Mouse (Mus musculus) C2C12 (cell line): ENCODE measurements at regions not wholly inside any gene's neighbourhood (a gene's known extent, or its start where the extent isn't known, plus 50 kb on each side); places are given as distances from the start of the nearest gene placed in this dataset.
"Not testable (repeated sequence)": the region's sequence is repeated elsewhere in the genome, so short reads cannot be mapped to it uniquely, and the experiment has no call there.

Experiments
- H3K27me3 ChIP-seq: one replicate; pipeline ENCODE4 v1.6.1; 2011; ENCODE audit not compliant: control insufficient read depth, insufficient read depth, insufficient read length
- H3K36me3 ChIP-seq: one replicate; pipeline ENCODE4 v1.6.1; 2011; ENCODE audit not compliant: control insufficient read depth, insufficient read depth
- H3K4me3 ChIP-seq: one replicate; pipeline ENCODE4 v1.5.1; 2011; ENCODE audit warnings: mild to moderate bottlenecking, control low read depth; ENCODE audit not compliant: poor library complexity, insufficient read depth, severe bottlenecking
- H3K79me2 ChIP-seq: one replicate; pipeline ENCODE4 v1.6.1; 2011; ENCODE audit not compliant: control insufficient read depth, insufficient read depth
- H3K79me3 ChIP-seq: one replicate; pipeline ENCODE4 v1.6.1; 2011; ENCODE audit warnings: low read depth, control low read depth
- H3ac ChIP-seq: one replicate; pipeline ENCODE3; 2011; ENCODE audit warnings: low read depth; ENCODE audit not compliant: control insufficient read depth, insufficient read length
- CEBPB ChIP-seq: IDR thresholded peaks from one replicate; pipeline ENCODE4 v1.6.1; 2011; ENCODE audit warnings: low read depth, mild to moderate bottlenecking, control low read depth, moderate library complexity
- CTCF ChIP-seq: IDR thresholded peaks from one replicate; pipeline ENCODE4 v1.5.1; 2011; ENCODE audit not compliant: control insufficient read depth, insufficient read depth, insufficient read length
- FOSL1 ChIP-seq: IDR thresholded peaks from one replicate; pipeline ENCODE4 v1.8.0; 2011; ENCODE audit warnings: mild to moderate bottlenecking, low read length; ENCODE audit not compliant: poor library complexity, insufficient read depth, severe bottlenecking
- MAX ChIP-seq: IDR thresholded peaks from one replicate; pipeline ENCODE4 v1.6.1; 2011; ENCODE audit warnings: mild to moderate bottlenecking, control low read depth
- MYOD1 ChIP-seq: IDR thresholded peaks from one replicate; pipeline ENCODE4 v1.6.1; 2011; ENCODE audit warnings: low read depth; ENCODE audit not compliant: control insufficient read depth, insufficient read length
- MYOG ChIP-seq: IDR thresholded peaks from one replicate; pipeline ENCODE4 v1.6.1; 2011; ENCODE audit not compliant: control insufficient read depth, insufficient read length; ENCODE audit errors: extremely low read depth
- USF1 ChIP-seq: IDR thresholded peaks from one replicate; pipeline ENCODE4 v1.6.1; 2011; ENCODE audit warnings: low read depth, mild to moderate bottlenecking, control low read depth, moderate library complexity

GRCm38 (mm10) chr10:96230391-96230790 lies 94.0 kb downstream of the Gm5426 start:
- TF ChIP-seq CEBPB = peak; percentile 80
- TF ChIP-seq CTCF = no peak
- Histone ChIP-seq H3K36me3 (no peaks in the 10 kb centered on the region), H3ac (no peak overlapping the region), H3K79me3 (no peaks in the 10 kb centered on the region), H3K79me2 (no peaks in the 10 kb centered on the region), H3K27me3 (no peaks in the 10 kb centered on the region), H3K4me3 (no peak overlapping the region)

DNA sequence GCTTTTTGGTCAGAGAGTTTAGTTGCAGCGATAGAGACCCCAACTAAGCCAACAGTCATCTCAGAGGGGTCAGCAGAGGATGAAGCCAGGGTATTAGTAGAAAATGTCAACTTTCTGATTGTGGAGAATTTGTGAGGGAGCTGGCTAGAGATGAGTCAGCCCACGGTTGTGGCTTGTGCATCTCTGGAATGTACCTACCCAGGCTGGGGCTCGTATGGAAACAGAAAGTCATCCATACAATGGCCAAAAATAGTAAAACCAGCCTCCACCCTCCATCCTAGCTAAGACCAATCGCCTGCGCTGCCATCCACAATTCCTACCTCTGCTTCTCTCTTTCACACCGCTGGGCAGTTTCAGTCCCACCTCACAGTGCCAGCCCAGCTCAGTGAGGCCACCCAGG lies 94.9 kb downstream of the Gm5426 start:
- Histone ChIP-seq H3K79me2 (no peaks in the 10 kb centered on the region), H3ac (no peak overlapping the region), H3K79me3 (no peaks in the 10 kb centered on the region), H3K4me3 (no peak overlapping the region), H3K36me3 (no peaks in the 10 kb centered on the region), H3K27me3 (no peaks in the 10 kb centered on the region)
- TF ChIP-seq USF1 (no peak), FOSL1 (peak; percentile 48)

DNA sequence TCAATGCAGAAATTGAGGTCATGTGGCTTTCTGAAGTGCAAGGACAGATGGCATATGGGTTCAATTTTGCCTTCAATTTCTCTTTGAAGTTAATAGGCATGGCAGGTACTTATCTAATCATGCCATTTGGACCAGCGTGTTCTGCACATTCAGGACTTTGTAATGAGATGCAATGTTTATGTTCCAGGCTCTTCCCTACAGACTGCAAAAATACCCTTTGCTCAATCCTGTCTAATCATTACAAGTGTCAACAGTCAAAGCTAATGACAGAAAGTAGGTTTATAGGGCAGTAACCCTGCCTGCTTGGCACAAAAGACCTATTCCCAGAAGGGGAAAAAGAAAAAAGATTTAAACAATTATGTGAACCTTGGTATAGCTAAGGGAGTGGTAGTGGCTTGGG lies 96.5 kb downstream of the Gm5426 start:
- TF ChIP-seq MAX = no peak
- no peak for TF ChIP-seq MYOD1
- TF ChIP-seq USF1 = no peak
- no peak for TF ChIP-seq MYOG
- no peak for TF ChIP-seq FOSL1
- no peak for TF ChIP-seq CTCF
- TF ChIP-seq CEBPB = no peak
- Histone ChIP-seq H3K36me3 (no peaks in the 10 kb centered on the region), H3ac (no peak overlapping the region), H3K4me3 (no peak overlapping the region), H3K27me3 (no peaks in the 10 kb centered on the region), H3K79me3 (no peaks in the 10 kb centered on the region), H3K79me2 (no peaks in the 10 kb centered on the region)

DNA sequence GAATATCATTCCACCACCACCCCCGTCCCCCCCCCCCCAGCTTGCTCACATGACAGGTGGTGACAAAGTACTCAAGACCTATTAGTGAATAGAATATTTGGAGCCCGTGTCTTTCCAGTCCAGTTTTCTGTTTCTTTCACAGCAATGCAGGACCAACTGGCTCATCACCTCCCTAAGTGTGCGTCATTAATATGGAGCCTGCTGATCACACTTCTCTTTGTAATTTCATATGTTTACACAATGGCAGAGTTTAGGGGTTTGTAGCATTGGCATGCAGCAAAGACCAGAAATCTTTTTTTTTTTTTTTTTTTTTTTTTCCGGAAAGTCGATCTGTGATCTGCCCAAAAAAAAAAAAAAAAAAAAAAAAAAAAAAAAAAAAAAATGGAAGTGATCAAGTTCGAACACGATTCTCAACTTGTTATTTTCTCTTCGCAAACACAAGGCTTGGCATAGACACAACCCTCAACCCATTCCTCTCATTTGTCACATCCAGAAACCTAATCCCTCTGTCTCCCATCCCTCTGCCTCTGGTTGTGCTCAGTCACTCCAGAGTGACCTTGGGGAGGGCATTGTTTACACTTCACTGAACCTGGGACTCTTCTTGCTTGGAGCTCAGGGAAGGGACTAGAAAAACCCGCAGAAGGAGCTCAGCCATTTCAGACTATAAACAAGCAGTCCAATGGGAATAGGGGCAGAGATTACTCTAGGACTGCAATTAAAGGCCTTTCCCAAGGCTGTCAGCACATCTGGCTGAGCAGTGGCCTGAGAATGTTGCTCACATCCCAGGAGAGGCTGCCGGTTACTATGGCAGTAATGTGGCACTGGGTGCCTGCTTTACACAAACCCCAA lies 98.4 kb downstream of the Gm5426 start:
- no peaks in the 10 kb centered on the region for H3K27me3 ChIP-seq

DNA sequence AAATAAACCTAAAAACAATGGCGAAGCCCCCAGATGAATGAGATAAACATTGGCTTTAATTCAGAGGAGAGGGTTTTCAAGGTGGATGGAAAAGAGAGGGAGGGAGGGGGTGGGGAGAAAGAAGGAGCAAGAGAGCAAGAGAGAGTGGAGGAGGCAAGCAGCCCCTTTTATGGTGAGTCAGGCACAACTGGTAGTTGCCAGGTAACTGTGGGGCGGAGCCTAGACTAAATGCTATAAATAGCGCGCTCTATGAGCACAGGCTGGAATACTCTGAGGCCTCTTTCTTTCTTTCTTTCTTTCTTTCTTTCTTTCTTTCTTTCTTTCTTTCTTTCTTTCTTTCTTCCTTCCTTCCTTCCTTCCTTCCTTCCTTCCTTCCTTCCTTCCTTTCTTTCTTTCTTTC lies 99.6 kb downstream of the Gm5426 start:
- not testable (repeated sequence) for H3K4me3 ChIP-seq, H3K79me3 ChIP-seq, H3K79me2 ChIP-seq, H3K36me3 ChIP-seq, H3K27me3 ChIP-seq, H3ac ChIP-seq

More for the DNA sequence above, 98.4 kb downstream of the Gm5426 start:
- Histone ChIP-seq H3K79me2 (no peaks in the 10 kb centered on the region), H3ac (no peak overlapping the region), H3K79me3 (no peaks in the 10 kb centered on the region), H3K4me3 (no peak overlapping the region), H3K36me3 (no peaks in the 10 kb centered on the region)
- no peak for TF ChIP-seq CEBPB

DNA sequence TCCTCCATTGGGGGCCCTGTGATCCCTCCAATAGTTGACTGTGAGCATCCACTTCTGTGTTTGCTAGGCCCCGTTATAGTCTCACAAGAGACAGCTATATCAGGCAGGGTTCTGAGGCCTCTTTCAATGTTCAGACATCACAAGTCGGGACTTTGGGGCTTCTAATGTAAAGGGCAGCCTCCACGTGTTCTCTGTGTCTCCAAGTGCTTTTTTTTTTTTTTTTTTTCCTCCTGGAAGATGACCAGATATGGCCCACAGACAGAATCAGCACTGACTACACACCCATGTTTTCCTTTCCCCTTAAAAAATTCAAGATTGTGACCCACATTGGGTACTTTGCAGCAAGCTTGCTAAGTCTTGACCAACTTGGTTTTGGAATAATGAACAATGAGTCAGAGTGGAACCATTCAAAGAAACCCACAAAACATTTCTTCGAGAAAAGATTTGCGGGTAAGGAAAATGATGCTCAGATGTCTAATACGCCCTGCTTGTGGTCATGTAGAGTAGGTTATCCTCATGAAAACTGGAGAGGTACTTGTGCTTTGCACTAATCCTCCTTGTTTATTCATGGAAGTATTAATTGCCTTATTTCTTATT lies 100.5 kb downstream of the Gm5426 start:
- Histone ChIP-seq H3K4me3 (no peak overlapping the region), H3K36me3 (no peaks in the 10 kb centered on the region), H3K79me3 (no peaks in the 10 kb centered on the region), H3K27me3 (no peaks in the 10 kb centered on the region), H3ac (no peak overlapping the region), H3K79me2 (no peaks in the 10 kb centered on the region)
- TF ChIP-seq CEBPB = peak; percentile 39
- TF ChIP-seq USF1 = peak; percentile 65
- TF ChIP-seq MYOG = no peak
- peak; percentile 66 for TF ChIP-seq MAX
- TF ChIP-seq CTCF = no peak
- peak; percentile 59 for TF ChIP-seq FOSL1
- TF ChIP-seq MYOD1 = no peak
